Mouse (Mus musculus) myocyte (in vitro differentiated cells): Measurements from ENCODE around the gene Optc. TPM values are rescaled to one million over a fixed set of nuclear protein-coding genes. Genes with fewer than 3 reads are reported as not detected.
A peak's percentile ranks its signal among the peaks of the same experiment; 100 is the strongest.

Source experiments
- H3K27me3 ChIP-seq: one replicate; pipeline ENCODE4 v1.6.1; 2011; ENCODE audit not compliant: control insufficient read depth, insufficient read depth, insufficient read length
- H3K36me3 ChIP-seq: one replicate; pipeline ENCODE4 v1.6.1; 2011; ENCODE audit not compliant: control insufficient read depth, insufficient read depth
- H3K4me2 ChIP-seq: one replicate; pipeline ENCODE4 v1.6.1; 2011; ENCODE audit warnings: low read depth, control low read depth
- H3K4me3 ChIP-seq: one replicate; pipeline ENCODE4 v1.5.1; 2011; ENCODE audit warnings: mild to moderate bottlenecking, control low read depth, moderate library complexity
- H3K79me2 ChIP-seq: one replicate; pipeline ENCODE4 v1.6.1; 2011; ENCODE audit not compliant: control insufficient read depth, insufficient read depth
- H3ac ChIP-seq: one replicate; pipeline ENCODE4 v1.6.1; 2011; ENCODE audit not compliant: control insufficient read depth, insufficient read length
- CEBPB ChIP-seq: IDR thresholded peaks from 2 replicates; pipeline ENCODE4 v1.6.1; 2011; ENCODE audit warnings: mild to moderate bottlenecking, moderate library complexity; ENCODE audit not compliant: poor library complexity, insufficient read depth, severe bottlenecking
- E2F4 ChIP-seq: IDR thresholded peaks from one replicate; pipeline ENCODE4 v1.6.1; 2011; ENCODE audit warnings: mild to moderate bottlenecking, control low read depth, moderate library complexity; ENCODE audit not compliant: insufficient read depth
- MAX ChIP-seq: IDR thresholded peaks from one replicate; pipeline ENCODE4 v1.6.1; 2011; ENCODE audit warnings: low read depth, mild to moderate bottlenecking, control low read depth
- MYOD1 ChIP-seq, 3 experiments: IDR thresholded peaks; one replicate each; pipeline ENCODE4 v1.6.1; 2011; ENCODE audit warnings: control low read depth in 2 of 3, low read depth in 2 of 3, mild to moderate bottlenecking in 2 of 3, moderate library complexity in 1 of 3; ENCODE audit not compliant: insufficient read length in 2 of 3, control insufficient read depth in 1 of 3
- MYOG ChIP-seq, 3 experiments: IDR thresholded peaks; one replicate each; pipeline ENCODE4 v1.6.1; 2011; ENCODE audit warnings: control low read depth in 2 of 3, low read depth in 2 of 3, mild to moderate bottlenecking in 2 of 3; ENCODE audit not compliant: insufficient read length in 2 of 3, control insufficient read depth in 1 of 3, insufficient read depth in 1 of 3
- POLR2A ChIP-seq: IDR thresholded peaks from one replicate; pipeline ENCODE4 v1.6.1; 2011; ENCODE audit warnings: low read depth, mild to moderate bottlenecking, control low read depth, moderate library complexity; ENCODE audit not compliant: insufficient read length
- POLR2AphosphoS2 ChIP-seq: IDR thresholded peaks from one replicate; pipeline ENCODE4 v1.6.1; 2011; ENCODE audit warnings: low read depth, control low read depth; ENCODE audit not compliant: insufficient read length
- REST ChIP-seq: IDR thresholded peaks from one replicate; pipeline ENCODE4 v1.6.1; 2011; ENCODE audit warnings: mild to moderate bottlenecking, control low read depth, moderate library complexity; ENCODE audit not compliant: insufficient read depth, insufficient read length
- SRF ChIP-seq: IDR thresholded peaks from one replicate; pipeline ENCODE4 v1.6.1; 2011; ENCODE audit warnings: low read depth; ENCODE audit not compliant: control insufficient read depth, insufficient read length
- TCF12 ChIP-seq: IDR thresholded peaks from one replicate; pipeline ENCODE4 v1.6.1; 2011; ENCODE audit warnings: mild to moderate bottlenecking, control low read depth; ENCODE audit not compliant: poor library complexity, insufficient read depth, severe bottlenecking
- TCF3 ChIP-seq: IDR thresholded peaks from one replicate; pipeline ENCODE4 v1.6.1; 2011; ENCODE audit warnings: low read depth, control low read depth; ENCODE audit not compliant: insufficient read length
- USF1 ChIP-seq: IDR thresholded peaks from one replicate; pipeline ENCODE4 v1.6.1; 2011; ENCODE audit warnings: low read depth, mild to moderate bottlenecking, control low read depth, moderate library complexity
- polyA plus RNA-seq: library from polyadenylated mRNA; unstranded; fragments of >200 nt; fragmentation: generic; extraction: Trizol; gene quantifications from one replicate; pipeline ENCODE4 v1.2.1, GENCODE M21; 2012; ENCODE audit warnings: missing spikeins

Gene Optc
- polyA plus RNA-seq, 1 experiment: 0.49 TPM

DNA sequence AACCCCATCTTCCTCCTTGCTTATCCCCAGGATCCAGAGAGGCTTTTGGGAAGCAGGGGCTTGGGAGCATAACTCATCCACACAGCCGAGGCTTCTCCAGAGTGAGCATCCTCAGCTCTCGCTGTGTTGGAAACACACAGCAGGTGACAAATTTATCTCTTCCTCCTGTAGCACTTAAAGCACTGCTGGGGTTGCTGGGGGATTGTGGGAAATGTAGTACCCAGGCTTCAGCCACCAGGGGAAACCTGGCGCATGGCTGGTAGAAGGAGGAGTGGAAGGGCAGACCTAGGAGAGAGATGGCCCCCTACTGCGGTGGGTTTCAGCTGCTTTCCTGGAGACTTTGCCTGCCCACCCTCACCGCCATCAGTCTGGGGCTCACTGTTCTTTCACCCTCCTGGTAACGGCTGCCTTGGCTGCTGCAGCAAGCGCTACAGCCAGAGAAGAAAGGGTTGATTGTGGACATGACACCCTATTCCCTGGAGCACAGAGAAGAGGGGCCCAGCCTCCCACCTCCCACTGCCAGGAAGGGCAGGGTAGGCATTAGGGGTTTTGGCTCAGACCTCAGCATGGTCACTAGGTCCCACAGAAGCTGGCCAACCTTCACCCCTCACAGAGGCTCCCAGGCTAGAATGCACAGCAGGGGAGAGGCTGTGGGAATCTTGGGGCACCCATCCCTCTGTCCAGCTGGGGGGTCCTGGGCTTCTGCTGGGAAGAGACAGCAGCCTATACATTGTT lies 16.5 kb upstream of the Optc start:
- no peaks in the 10 kb centered on the region for H3K79me2 ChIP-seq
- no peak overlapping the region for H3K4me3 ChIP-seq
- TF ChIP-seq E2F4: no peak
- no peak for TF ChIP-seq POLR2AphosphoS2
- TF ChIP-seq TCF12: no peak
- TF ChIP-seq SRF: no peak
- no peak for TF ChIP-seq USF1
- no peak for TF ChIP-seq TCF3
- H3K4me2 ChIP-seq: no peak overlapping the region
- no peak overlapping the region for H3ac ChIP-seq
- peaks cover 2% of the 10 kb centered on the region for H3K27me3 ChIP-seq
- H3K36me3 ChIP-seq: no peaks in the 10 kb centered on the region

DNA sequence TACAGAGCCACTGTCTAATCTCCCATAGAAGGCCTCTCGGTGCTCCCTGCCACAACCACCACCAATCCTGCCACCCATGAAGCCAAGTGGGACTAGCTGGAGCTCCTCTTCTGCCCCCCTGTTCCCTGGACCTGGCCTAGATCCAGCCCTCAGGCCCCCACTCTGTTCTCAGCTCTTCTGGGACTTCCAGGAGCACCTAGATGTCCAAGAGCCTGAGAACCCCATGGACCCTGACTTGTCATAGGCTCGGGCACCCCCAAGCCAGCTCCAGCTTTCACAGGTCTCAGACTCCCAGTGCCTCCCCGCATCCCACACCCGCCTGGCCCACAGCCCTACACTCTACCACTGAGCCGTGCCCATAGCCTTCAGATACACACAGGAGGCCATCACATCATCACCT lies 15.3 kb upstream of the Optc start:
- H3K4me2 ChIP-seq: no peak overlapping the region
- no peaks in the 10 kb centered on the region for H3K36me3 ChIP-seq
- H3K27me3 ChIP-seq: no peaks in the 10 kb centered on the region
- H3K79me2 ChIP-seq: no peaks in the 10 kb centered on the region
- TF ChIP-seq POLR2AphosphoS2: no peak
- TF ChIP-seq SRF: no peak
- TF ChIP-seq POLR2A: no peak
- no peak for TF ChIP-seq MAX
- no peak for TF ChIP-seq REST
- no peak for TF ChIP-seq CEBPB
- no peak for TF ChIP-seq USF1
- no peak for TF ChIP-seq TCF12
- TF ChIP-seq MYOD1 (IDR thresholded peaks at IDR 0.05; ENCODE audit: control insufficient read depth in 1 of 3, insufficient read length in 2 of 3, low read depth in 2 of 3): no peak
- no peak for TF ChIP-seq TCF3
- no peak for TF ChIP-seq MYOG (IDR thresholded peaks at IDR 0.05; ENCODE audit: control insufficient read depth in 1 of 3, insufficient read depth in 1 of 3, insufficient read length in 2 of 3, low read depth in 2 of 3)
- TF ChIP-seq E2F4: no peak
- no peak overlapping the region for H3ac ChIP-seq
- no peak overlapping the region for H3K4me3 ChIP-seq

DNA sequence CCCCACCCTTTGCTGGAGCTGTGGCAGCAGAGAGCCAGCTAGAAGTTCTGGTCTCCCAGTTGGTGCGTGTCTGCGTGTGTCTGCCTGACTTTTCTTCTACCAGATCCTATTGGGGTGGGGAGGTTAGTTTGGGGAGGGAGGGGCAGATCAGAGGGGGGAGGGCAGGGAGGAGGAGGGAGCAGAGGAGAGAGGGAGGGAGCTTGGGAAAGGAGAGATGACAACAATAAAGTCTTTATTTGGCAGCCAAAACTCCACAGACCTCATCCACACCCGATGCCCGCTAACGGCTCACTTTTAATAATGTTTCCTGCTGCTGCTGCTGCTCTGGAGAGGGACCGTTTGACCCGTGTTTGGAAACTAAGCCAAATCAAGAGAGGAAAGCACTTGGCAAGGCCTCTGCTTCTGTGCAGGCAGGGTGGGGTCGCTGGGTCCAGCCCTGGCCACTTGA lies 13.5 kb upstream of the Optc start, which contains the start of gene Prelp:
Gene Prelp (minus strand): TSS at position 111 of the 448 bp plus-strand sequence.
- Histone ChIP-seq H3K79me2 (no peaks in the 10 kb centered on the region), H3K36me3 (no peaks in the 10 kb centered on the region), H3K4me2 (peak within 1 kb of the TSS; percentile 15), H3ac (no peak within 1 kb of the TSS), H3K4me3 (no peak within 1 kb of the TSS), H3K27me3 (no peaks in the 10 kb centered on the region)
- TF ChIP-seq POLR2A (no peak), MYOD1 (IDR thresholded peaks at IDR 0.05; ENCODE audit: control insufficient read depth in 1 of 3, insufficient read length in 2 of 3, low read depth in 2 of 3) (no peak), MYOG (IDR thresholded peaks at IDR 0.05; ENCODE audit: control insufficient read depth in 1 of 3, insufficient read depth in 1 of 3, insufficient read length in 2 of 3, low read depth in 2 of 3) (no peak), TCF12 (no peak), MAX (no peak), POLR2AphosphoS2 (no peak), USF1 (no peak), REST (no peak), CEBPB (no peak), SRF (no peak), TCF3 (no peak), E2F4 (no peak)

DNA sequence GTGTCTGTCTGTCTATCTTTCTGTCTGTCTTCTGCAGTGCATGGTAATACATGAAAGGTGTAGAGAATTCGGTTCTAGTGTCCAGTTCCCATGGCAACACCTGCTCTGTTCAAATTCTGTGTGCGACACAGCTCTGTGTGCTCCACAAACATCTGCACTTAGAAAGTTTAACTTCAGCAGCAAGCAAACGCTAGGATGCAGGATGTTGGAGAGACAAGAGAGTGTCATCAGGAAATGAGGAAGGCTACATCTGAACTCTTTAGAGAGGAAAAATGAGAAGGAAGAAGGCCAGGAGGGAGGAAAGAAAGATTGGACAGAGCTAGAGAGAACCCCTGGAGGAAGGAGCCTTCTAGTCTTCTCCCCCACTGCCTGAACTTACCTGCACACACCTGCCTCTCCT lies 13.1 kb upstream of the Optc start:
- H3K36me3 ChIP-seq: no peaks in the 10 kb centered on the region
- no peak overlapping the region for H3K4me3 ChIP-seq
- peak overlapping the region; percentile 9 for H3K4me2 ChIP-seq
- H3ac ChIP-seq: no peak overlapping the region
- no peaks in the 10 kb centered on the region for H3K27me3 ChIP-seq
- no peaks in the 10 kb centered on the region for H3K79me2 ChIP-seq
- TF ChIP-seq SRF: no peak
- TF ChIP-seq POLR2A: no peak
- no peak for TF ChIP-seq E2F4
- no peak for TF ChIP-seq USF1
- no peak for TF ChIP-seq TCF3

DNA sequence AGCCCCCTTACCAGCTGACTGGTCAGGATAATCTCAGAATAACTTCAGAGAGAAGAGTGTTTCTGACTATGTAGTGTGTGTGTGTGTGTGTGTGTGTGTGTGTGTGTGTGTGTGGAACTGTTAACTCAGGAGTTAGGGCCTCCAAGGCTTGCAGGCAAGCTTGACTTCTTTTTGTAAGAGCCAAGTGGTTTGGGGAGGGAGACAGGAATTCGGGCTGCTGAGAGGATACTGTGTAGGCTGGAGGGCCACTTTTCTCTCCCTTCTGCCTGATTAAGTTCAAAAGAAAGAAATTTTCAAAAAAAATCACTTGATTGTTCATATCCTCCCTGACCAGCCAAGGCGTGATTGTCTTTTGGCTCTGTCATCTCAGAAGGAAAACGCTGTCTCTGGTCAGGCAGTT lies 12.6 kb upstream of the Optc start:
- Histone ChIP-seq H3K36me3 (no peaks in the 10 kb centered on the region), H3K4me2 (no peak overlapping the region), H3ac (no peak overlapping the region), H3K27me3 (no peaks in the 10 kb centered on the region), H3K4me3 (no peak overlapping the region), H3K79me2 (no peaks in the 10 kb centered on the region)
- TF ChIP-seq E2F4 (no peak), MYOG (IDR thresholded peaks at IDR 0.05; ENCODE audit: control insufficient read depth in 1 of 3, insufficient read depth in 1 of 3, insufficient read length in 2 of 3, low read depth in 2 of 3) (no peak), MYOD1 (IDR thresholded peaks at IDR 0.05; ENCODE audit: control insufficient read depth in 1 of 3, insufficient read length in 2 of 3, low read depth in 2 of 3) (no peak), POLR2AphosphoS2 (no peak), MAX (no peak), CEBPB (no peak), REST (no peak), USF1 (no peak), SRF (no peak), TCF3 (no peak), POLR2A (no peak), TCF12 (no peak)
